Comparison of ENCODE assay signal across 9 mouse cellular contexts in genomic region chr8:108424337-108424736, GRCm38 (mm10).
A peak's percentile ranks its signal among the peaks of the same experiment; 100 is the strongest.
DNase-seq lines count a peak whose midpoint lies in the region; TF ChIP-seq lines count a peak whose summit lies in the region.
"Had no signal": no experiment of that assay in that cellular context is flagged by ENCODE, and none has a peak within 500 bp of the region (broad histone marks: within the 10 kb centered on the region; RNA-seq: fewer than 3 reads in every experiment).

No protein-coding gene starts in this region.

- no peak for TF ChIP-seq CTCF in kidney, adult 2 months (conservative IDR thresholded peaks at IDR 0.05; ENCODE audit: insufficient read depth, insufficient read length, low read depth, low read length)
- TF ChIP-seq CTCF in thymus, adult 2 months (IDR thresholded peaks at IDR 0.05; ENCODE audit: borderline replicate concordance, control insufficient read depth, extremely low read depth, insufficient read depth, low read length, poor library complexity), result no peak

- H3K27ac ChIP-seq in kidney, adult 2 months (ENCODE audit: insufficient read depth, low read depth, low read length), result no peak overlapping the region
- H3K27ac ChIP-seq in thymus, adult 2 months (ENCODE audit: control insufficient read depth, insufficient read depth, low read length), result no peak overlapping the region
- H3K27ac ChIP-seq: limb, embryonic 15.5 days had no signal

- no peaks in the 10 kb centered on the region for H3K36me3 ChIP-seq in kidney, adult 2 months (ENCODE audit: control insufficient read depth, insufficient read depth, low read length)
- no peaks in the 10 kb centered on the region for H3K36me3 ChIP-seq in thymus, adult 2 months (ENCODE audit: control insufficient read depth, insufficient read depth, low read length)
- H3K36me3 ChIP-seq: limb, embryonic 15.5 days had no signal

- H3K4me1 ChIP-seq in kidney, adult 2 months (ENCODE audit: control insufficient read depth, insufficient read depth, low read length), result no peaks in the 10 kb centered on the region
- H3K4me1 ChIP-seq in thymus, adult 2 months (replicated peaks; ENCODE audit: control insufficient read depth, insufficient read depth, low read length), result no peaks in the 10 kb centered on the region

- H3K27me3 ChIP-seq in kidney, adult 2 months (replicated peaks; ENCODE audit: control insufficient read depth, insufficient read depth, low read length), result no peaks in the 10 kb centered on the region; the same call in 1 of the 2 replicates
- H3K27me3 ChIP-seq in thymus, adult 2 months (ENCODE audit: control insufficient read depth, insufficient read depth, low read length), result no peaks in the 10 kb centered on the region
- H3K27me3 ChIP-seq: limb, embryonic 15.5 days had no signal

- 64% methylated on average over 8 of the region's 8 CpGs for WGBS in kidney, adult 2 months
- 9% methylated on average over 8 of the region's 8 CpGs for WGBS in thymus, adult 2 months

- DNase-seq in cerebellum, postnatal 14 days, result peak; percentile 3 to 19
- DNase-seq in cerebellum, adult 8-10 months, result no peak
- DNase-seq in kidney, postnatal 10 days, result peak; percentile 77
- DNase-seq in kidney, adult 2 months, result no peak
- peak; percentile 27 for DNase-seq in thymus, postnatal 14 days
- DNase-seq in thymus, adult 2 months, result no peak
- DNase-seq in thymus, postnatal 36 days, result peak; percentile 5 to 25
- no peak for DNase-seq in urinary bladder, postnatal 25 days (ENCODE audit: low spot score)

- H3K4me3 ChIP-seq in kidney, adult 2 months (ENCODE audit: insufficient read depth, low read depth, low read length), result no peak overlapping the region
- H3K4me3 ChIP-seq in thymus, adult 2 months (ENCODE audit: control insufficient read depth, insufficient read depth, low read length), result no peak overlapping the region
- H3K4me3 ChIP-seq: limb, embryonic 15.5 days had no signal

- TF ChIP-seq POLR2A in kidney, adult 2 months (IDR thresholded peaks at IDR 0.05; ENCODE audit: low read depth, low read length), result no peak
- TF ChIP-seq POLR2A in thymus, adult 2 months (IDR thresholded peaks at IDR 0.05; ENCODE audit: control insufficient read depth, extremely low read depth, insufficient read depth, low read length, poor library complexity), result no peak

Comparison
In these comparisons a context has a peak if more than half of its experiments do, and no peak if none do; other contexts are left out.
1. DNase-seq: peak in cerebellum, postnatal 14 days (2 of 2), kidney, postnatal 10 days (single experiment), thymus, postnatal 14 days (single experiment) and thymus, postnatal 36 days (2 of 2); none in cerebellum, adult 8-10 months (single experiment), kidney, adult 2 months (single experiment), thymus, adult 2 months (single experiment) and urinary bladder, postnatal 25 days (single experiment).